Mouse (Mus musculus) layer of hippocampus, adult 9-10 months (tissue): ENCODE results near the gene Dlx3.

Experiments
- DNase-seq: peaks from one replicate; pipeline ENCODE4 v3.0.0; 2022; ENCODE audit warnings: low spot score

Dlx3 gene

DNA sequence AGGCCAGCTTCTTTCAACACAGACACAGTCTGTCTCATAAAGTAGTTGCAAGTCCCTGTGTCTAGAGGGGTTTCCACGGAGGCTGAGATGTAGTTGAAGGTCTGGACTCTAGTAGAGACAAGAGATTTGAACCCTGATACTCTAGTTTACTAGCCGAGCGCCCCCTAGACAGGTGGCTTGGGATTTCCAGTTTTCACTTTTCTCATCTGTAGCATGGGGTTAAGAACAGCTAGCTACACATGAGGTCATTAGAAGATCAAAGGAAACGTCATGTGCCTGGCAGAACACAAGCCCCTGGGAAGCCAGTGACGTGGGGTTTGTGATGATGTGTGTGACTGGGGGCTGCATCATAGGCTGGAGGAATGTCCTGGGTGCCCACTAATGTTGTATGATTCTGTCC lies 37.4 kb downstream of the Dlx3 start:
- no peak for DNase-seq

DNA sequence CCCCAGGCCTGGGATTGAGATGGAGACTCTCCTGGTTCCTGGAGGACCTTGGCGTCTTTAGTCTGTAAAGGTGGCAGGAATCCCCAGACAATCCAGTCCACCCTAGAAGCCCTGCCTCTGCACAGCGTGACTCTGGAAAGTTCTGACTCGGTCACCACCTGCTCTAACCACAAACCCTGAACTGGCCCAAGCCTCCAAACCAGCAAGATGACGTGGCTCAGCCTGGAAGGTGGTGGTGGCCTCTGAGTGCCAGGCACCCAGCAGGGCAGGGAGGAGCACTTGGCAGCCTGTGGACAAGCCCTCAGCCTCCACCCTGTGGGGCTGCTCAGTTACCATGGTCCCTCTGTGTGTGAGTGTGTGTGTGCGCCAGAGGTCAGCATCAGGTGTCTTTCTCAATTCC lies 38.0 kb downstream of the Dlx3 start:
- DNase-seq, result no peak

DNA sequence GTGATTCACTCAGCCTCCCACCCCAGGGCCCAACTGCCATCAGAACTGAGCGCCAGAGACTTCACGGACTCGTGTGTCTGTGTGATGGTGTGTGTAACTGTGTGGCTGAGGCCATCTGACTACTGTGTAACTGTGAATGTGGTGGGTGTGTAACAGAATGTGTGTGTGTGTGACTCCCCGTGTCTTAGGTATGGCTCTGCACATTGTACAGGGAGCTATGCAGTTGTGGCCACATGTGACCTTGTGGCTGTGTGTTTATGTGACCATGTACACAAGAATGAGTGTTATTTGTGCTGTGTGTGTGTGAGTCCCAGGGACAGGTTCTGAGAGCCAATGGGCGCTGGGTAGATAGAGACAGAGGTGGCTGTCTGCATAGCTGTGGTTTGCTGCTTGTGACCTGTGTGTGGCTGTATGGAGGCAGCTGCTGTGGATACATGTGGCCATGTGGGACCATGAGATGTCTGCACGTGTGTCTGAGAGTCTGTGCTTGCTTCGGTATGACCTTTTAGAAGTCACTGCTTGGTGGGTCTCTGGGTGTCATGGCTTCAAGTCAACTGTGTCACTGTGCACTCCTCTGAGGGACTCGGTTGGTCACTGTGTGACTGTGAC lies 39.9 kb downstream of the Dlx3 start:
- no peak for DNase-seq

DNA sequence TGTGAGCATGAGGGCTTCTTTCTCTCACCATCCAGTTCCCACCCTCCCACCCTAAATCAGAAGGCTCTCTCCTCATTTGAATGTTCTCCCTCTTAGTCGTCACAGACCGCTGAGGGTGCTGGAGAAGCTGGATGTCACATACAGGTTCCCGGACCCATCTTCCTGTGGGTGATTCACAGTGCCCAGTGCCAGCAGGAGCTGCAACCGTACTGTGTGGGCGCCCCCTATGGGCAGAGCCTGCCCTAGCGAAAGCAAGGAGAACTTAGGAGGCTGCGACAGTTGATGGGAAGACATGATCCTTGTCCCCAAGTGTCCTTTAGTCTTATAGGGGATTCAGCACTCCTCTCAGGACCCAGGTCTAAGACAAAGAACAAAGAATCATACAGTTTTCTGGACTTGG lies 40.8 kb downstream of the Dlx3 start:
- DNase-seq, result no peak

DNA sequence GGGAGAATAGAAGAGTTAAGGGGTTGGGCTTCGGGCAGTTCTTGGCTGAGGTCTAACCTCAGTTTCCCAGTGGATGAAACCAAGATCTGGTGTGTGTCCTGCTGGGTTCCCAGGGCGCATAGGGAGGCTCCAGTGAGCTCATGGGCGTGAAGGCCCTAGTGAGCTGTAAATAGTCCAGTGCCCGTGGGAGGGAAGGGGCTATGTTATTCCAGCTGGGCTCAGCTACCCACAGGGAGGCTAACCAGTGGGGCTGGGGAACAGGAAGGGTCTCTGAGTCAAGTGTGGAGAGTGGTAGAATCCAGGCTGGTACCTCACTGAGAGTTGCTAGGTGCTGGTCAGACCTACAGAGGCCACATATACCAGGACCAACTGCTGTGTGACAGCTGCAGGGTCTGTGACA lies 41.8 kb downstream of the Dlx3 start:
- no peak for DNase-seq

DNA sequence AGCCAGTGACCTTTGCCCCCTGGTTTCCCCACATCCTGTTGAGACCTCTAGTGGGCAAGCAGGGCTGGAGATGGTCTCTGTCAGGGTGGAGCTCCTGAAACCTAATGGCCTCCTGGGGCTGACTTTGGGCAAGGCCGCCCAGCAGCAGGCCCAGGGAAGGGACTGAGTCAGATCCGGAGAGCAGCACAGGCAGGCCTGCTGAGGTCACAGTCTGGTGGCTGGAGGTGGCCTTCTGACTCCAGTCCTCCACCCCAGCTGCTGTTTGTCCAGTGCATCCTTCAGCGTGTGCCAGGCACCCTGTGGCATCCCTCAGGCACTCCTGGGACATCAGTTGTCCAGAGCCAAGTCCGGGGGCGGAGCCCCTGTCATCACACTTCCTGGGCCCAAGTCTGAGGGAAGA lies 45.9 kb downstream of the Dlx3 start:
- no peak for DNase-seq
